Mouse (Mus musculus): ENCODE measurements around the gene Btbd35f25. TPM values are rescaled to one million over a fixed set of nuclear protein-coding genes. Genes with fewer than 3 reads are reported as not detected.

Btbd35f25 gene
- 8.0 TPM for polyA plus RNA-seq (2014; fragmentation: Illumina TruSeq; extraction: RNeasy Lipid Tissue Mini Kit (QIAGEN cat#74804); ENCODE audit: low read depth, low replicate concordance)

GRCm38 (mm10) chrX:31717056-31717455 lies at the start of gene Btbd35f25:
Gene Btbd35f25, minus strand, starts transcription at chrX:31717156.

Other genes starting within 250 kb of the Btbd35f25 start
- gene Gm21883, start 142.9 kb downstream of the Btbd35f25 start, polyA plus RNA-seq (2014; fragmentation: Illumina TruSeq; extraction: RNeasy Lipid Tissue Mini Kit (QIAGEN cat#74804); ENCODE audit: low read depth, low replicate concordance): not detected
- gene Spin2e, start 98.2 kb downstream of the Btbd35f25 start, polyA plus RNA-seq (2014; fragmentation: Illumina TruSeq; extraction: RNeasy Lipid Tissue Mini Kit (QIAGEN cat#74804); ENCODE audit: low read depth, low replicate concordance): 7.5 TPM
- not detected for gene Gm21637, start 244.9 kb upstream of the Btbd35f25 start, polyA plus RNA-seq (2014; fragmentation: Illumina TruSeq; extraction: RNeasy Lipid Tissue Mini Kit (QIAGEN cat#74804); ENCODE audit: low read depth, low replicate concordance)

All from testis, adult 10 weeks (tissue).